Comparison of ENCODE assay signal across 8 mouse cellular contexts in the genomic region with DNA sequence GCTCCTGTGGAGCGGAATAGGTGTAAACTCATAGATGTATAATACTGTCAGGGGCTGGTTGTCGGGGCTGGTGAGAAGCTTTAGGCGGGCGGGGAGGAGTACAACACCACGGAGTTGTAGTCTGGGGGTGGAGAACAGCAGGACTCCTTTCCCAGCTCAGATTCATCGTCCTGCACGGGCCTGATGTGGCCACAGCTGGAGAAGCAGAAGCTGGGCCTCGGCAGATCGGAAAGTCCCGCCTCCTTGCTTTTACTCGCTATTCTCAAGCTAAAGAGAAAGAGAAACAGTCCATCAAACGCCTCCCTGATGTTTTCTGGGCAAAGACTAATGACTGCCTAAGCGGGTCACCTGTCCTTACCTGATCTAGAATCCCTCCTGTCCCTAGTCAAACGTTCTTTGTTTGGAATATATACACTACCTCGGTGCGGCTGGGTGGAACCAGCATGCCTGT.
DNase-seq lines count a peak whose midpoint lies in the region; ATAC-seq and TF ChIP-seq lines count a peak whose summit lies in the region.

No protein-coding gene starts in this region.

- 63% methylated on average over 16 of the region's 16 CpGs for WGBS in heart, adult 2 months

- DNase-seq in heart, adult 11 months, result peak; percentile 92
- DNase-seq in heart, adult 2 months, result no peak
- peak; percentile 21 for DNase-seq in thymus, postnatal 25 days
- DNase-seq in thymus, postnatal 10 days (ENCODE audit: low spot score in 2 of 2), result no peak
- no peak for DNase-seq in gastrocnemius, postnatal 36 days
- DNase-seq in cerebellum, adult 9-10 months, result no peak
- DNase-seq in right cerebral cortex, adult 18-20 months, result no peak

- no peak overlapping the region for H3K27ac ChIP-seq in heart, adult 2 months

- no peaks in the 10 kb centered on the region for H3K27me3 ChIP-seq in heart, adult 2 months (ENCODE audit: control insufficient read depth, insufficient read depth, low read length)

- no peaks in the 10 kb centered on the region for H3K4me1 ChIP-seq in heart, adult 2 months (ENCODE audit: control insufficient read depth, insufficient read depth, low read length)

- no peak for TF ChIP-seq POLR2A in heart, adult 2 months (IDR thresholded peaks at IDR 0.05; ENCODE audit: insufficient read depth, low read depth, low read length)

- no peak overlapping the region for H3K9ac ChIP-seq in heart, adult 2 months (ENCODE audit: low read depth, low read length)

- TF ChIP-seq EP300 in heart, adult 2 months (IDR thresholded peaks at IDR 0.05; ENCODE audit: insufficient read depth, low read depth, low read length), result no peak

- H3K4me3 ChIP-seq in heart, adult 2 months, result no peak overlapping the region

- ATAC-seq in megakaryocyte, adult 5-6 weeks (ENCODE audit: poor library complexity, severe bottlenecking), result peak; percentile 69

- intact Hi-C loops in heart, adult 2 months (cut with DNase I), result no loop called here
- intact Hi-C loops in gastrocnemius, postnatal 36 days (cut with DNase I), result no loop called here

- H3K36me3 ChIP-seq in heart, adult 2 months (ENCODE audit: control insufficient read depth, insufficient read depth, low read length), result no peaks in the 10 kb centered on the region

- no peak for TF ChIP-seq CTCF in heart, adult 2 months (IDR thresholded peaks at IDR 0.05)

- H3K79me2 ChIP-seq in heart, adult 2 months (replicated peaks; ENCODE audit: control insufficient read depth, insufficient read depth, low read length), result no peaks in the 10 kb centered on the region

Comparison
In these comparisons a context has a peak if more than half of its experiments do, and no peak if none do; other contexts are left out.
1. DNase-seq: peak in heart, adult 11 months (single experiment) and thymus, postnatal 25 days (single experiment); none in heart, adult 2 months (0 of 2), thymus, postnatal 10 days (0 of 2), gastrocnemius, postnatal 36 days (0 of 2), cerebellum, adult 9-10 months (single experiment) and right cerebral cortex, adult 18-20 months (single experiment).